Mouse (Mus musculus): Measurements from ENCODE around the gene Sc5d. TPM values are rescaled to one million over a fixed set of nuclear protein-coding genes. Genes with fewer than 3 reads are reported as not detected.

Gene Sc5d
- polyA plus RNA-seq, 1 experiment from 2014 or later = 80.7 TPM

DNA sequence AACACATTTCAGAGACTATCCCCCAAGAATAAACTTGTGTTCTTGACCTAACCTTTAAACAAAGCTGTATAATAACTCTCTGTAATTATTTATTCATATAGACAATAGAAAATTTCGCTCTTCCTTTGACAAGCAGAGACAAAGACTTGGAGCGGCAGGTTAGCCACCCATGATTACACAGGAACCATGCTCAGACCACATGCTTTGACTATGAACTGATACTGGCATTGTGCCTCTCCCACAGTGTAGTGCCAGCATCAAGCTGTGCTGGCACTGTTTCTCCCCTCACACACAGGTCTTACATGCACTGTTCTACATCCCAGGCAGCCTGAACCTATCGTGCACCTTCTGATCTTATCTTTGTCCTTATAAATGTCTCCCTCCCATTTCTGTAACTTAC, 23.0 kb downstream of the Sc5d start:
- no peaks in the 10 kb centered on the region for H3K9me3 ChIP-seq (ENCODE audit: control insufficient read depth, low read length)
- DNase-seq (ENCODE audit: low spot score) (no peak), ATAC-seq (replicated peaks; ENCODE audit: low FRiP score) (peak; percentile 42; the same call in 1 of the 2 replicates)
- H3K27me3 ChIP-seq (ENCODE audit: control insufficient read depth, insufficient read depth, low read length) = no peaks in the 10 kb centered on the region
- H3K36me3 ChIP-seq (ENCODE audit: control insufficient read depth, insufficient read depth, low read length) = no peaks in the 10 kb centered on the region
- no peak overlapping the region for H3K4me3 ChIP-seq (ENCODE audit: low read depth, low read length)
- no peak overlapping the region for H3K4me2 ChIP-seq (ENCODE audit: low read depth, low read length, severe bottlenecking)
- H3K4me1 ChIP-seq (replicated peaks; ENCODE audit: control insufficient read depth, insufficient read depth, low read length) = no peaks in the 10 kb centered on the region; the same call in 1 of the 2 replicates
- no peak overlapping the region for H3K27ac ChIP-seq (ENCODE audit: low read depth, low read length)
- H3K9ac ChIP-seq (ENCODE audit: low read length) = no peak overlapping the region
- 75% methylated on average over 3 of the region's 3 CpGs for WGBS

- no peak overlapping the region for H3K4me2 ChIP-seq (ENCODE audit: low read depth, low read length, severe bottlenecking)
- ATAC-seq (replicated peaks; ENCODE audit: low FRiP score) = peak; percentile 66; the same call in 1 of the 2 replicates
- WGBS = 23% methylated on average over 11 of the region's 11 CpGs
Observed at GRCm38 (mm10) chr9:42240583-42240992, 23.5 kb downstream of the Sc5d start.

DNA sequence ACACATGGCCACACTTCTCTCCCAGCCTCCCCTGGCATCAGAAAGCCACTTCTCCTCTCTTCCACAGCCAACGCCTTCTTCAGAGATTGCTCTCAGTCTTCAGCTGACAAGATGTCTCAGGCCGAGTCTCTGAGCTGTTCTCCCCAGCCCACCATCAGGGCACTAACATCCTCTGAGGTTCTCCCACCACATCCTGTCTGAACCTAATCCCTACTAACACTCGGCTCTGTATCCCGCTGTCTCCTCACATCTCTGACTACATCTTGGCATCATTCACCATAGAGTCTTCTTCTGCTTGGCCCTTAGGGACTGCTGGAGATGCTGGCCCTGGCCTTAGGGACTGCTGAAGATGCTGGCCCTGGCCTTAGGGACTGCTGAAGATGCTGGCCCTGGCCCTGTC, 25.2 kb downstream of the Sc5d start:
- no peak overlapping the region for H3K27ac ChIP-seq (ENCODE audit: low read depth, low read length)
- H3K4me3 ChIP-seq (ENCODE audit: low read depth, low read length) = no peak overlapping the region
- no peak for ATAC-seq (replicated peaks; ENCODE audit: low FRiP score)
- H3K27me3 ChIP-seq (ENCODE audit: control insufficient read depth, insufficient read depth, low read length) = no peaks in the 10 kb centered on the region
- 85% methylated on average over 4 of the region's 4 CpGs for WGBS
- no peak overlapping the region for H3K4me2 ChIP-seq (ENCODE audit: low read depth, low read length, severe bottlenecking)
- no peak overlapping the region for H3K9ac ChIP-seq (ENCODE audit: low read length)
- H3K4me1 ChIP-seq (replicated peaks; ENCODE audit: control insufficient read depth, insufficient read depth, low read length) = no peaks in the 10 kb centered on the region; the same call in 1 of the 2 replicates
- H3K36me3 ChIP-seq (ENCODE audit: control insufficient read depth, insufficient read depth, low read length) = no peaks in the 10 kb centered on the region
- no peak for DNase-seq (ENCODE audit: low spot score)
- no peaks in the 10 kb centered on the region for H3K9me3 ChIP-seq (ENCODE audit: control insufficient read depth, low read length)

More at GRCm38 (mm10) chr9:42240583-42240992, 23.5 kb downstream of the Sc5d start:
- H3K27me3 ChIP-seq (ENCODE audit: control insufficient read depth, insufficient read depth, low read length) = no peaks in the 10 kb centered on the region
- DNase-seq (ENCODE audit: low spot score) = peak; percentile 77
- H3K27ac ChIP-seq (ENCODE audit: low read depth, low read length) = peak overlapping the region; percentile 42; the same call in 1 of the 2 replicates
- H3K4me3 ChIP-seq (ENCODE audit: low read depth, low read length) = no peak overlapping the region
- H3K9ac ChIP-seq (ENCODE audit: low read length) = no peak overlapping the region
- H3K4me1 ChIP-seq (replicated peaks; ENCODE audit: control insufficient read depth, insufficient read depth, low read length) = no peaks in the 10 kb centered on the region; the same call in 1 of the 2 replicates
- H3K9me3 ChIP-seq (ENCODE audit: control insufficient read depth, low read length) = no peaks in the 10 kb centered on the region
- H3K36me3 ChIP-seq (ENCODE audit: control insufficient read depth, insufficient read depth, low read length) = no peaks in the 10 kb centered on the region

- DNase-seq (ENCODE audit: low spot score) (no peak), ATAC-seq (replicated peaks; ENCODE audit: low FRiP score) (no peak)
- no peaks in the 10 kb centered on the region for H3K4me1 ChIP-seq (replicated peaks; ENCODE audit: control insufficient read depth, insufficient read depth, low read length)
- no peak overlapping the region for H3K9ac ChIP-seq (ENCODE audit: low read length)
- no peaks in the 10 kb centered on the region for H3K9me3 ChIP-seq (ENCODE audit: control insufficient read depth, low read length)
- H3K4me3 ChIP-seq (ENCODE audit: low read depth, low read length) = no peak overlapping the region
- no peak overlapping the region for H3K4me2 ChIP-seq (ENCODE audit: low read depth, low read length, severe bottlenecking)
- H3K27ac ChIP-seq (ENCODE audit: low read depth, low read length) = no peak overlapping the region
- H3K27me3 ChIP-seq (ENCODE audit: control insufficient read depth, insufficient read depth, low read length) = no peaks in the 10 kb centered on the region
- no peaks in the 10 kb centered on the region for H3K36me3 ChIP-seq (ENCODE audit: control insufficient read depth, insufficient read depth, low read length)
- WGBS = 72% methylated on average over 5 of the region's 5 CpGs
Observed at GRCm38 (mm10) chr9:42231116-42231515, 32.9 kb downstream of the Sc5d start.

DNA sequence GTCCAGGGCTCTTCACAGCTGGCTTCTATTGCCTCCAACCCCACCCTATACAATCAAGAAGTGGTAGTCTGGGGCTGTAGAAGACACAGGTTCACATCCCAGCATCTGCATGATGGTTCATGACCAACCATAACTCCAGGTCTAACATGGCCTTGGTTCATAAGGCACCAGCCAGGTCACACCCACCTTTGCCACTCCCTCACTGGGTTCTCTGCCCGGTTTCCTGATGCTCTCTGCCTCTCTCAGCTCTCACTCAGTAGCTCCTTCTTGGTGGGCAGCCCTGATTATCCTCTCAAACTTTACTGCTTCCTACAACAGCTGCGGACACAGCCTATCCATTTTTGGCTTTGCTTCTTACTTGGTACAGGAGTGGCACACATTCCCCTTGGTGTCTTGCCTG, 33.7 kb downstream of the Sc5d start:
- ATAC-seq (replicated peaks; ENCODE audit: low FRiP score) = no peak
- Histone ChIP-seq H3K27ac (ENCODE audit: low read depth, low read length) (no peak overlapping the region), H3K36me3 (ENCODE audit: control insufficient read depth, insufficient read depth, low read length) (no peaks in the 10 kb centered on the region), H3K4me3 (ENCODE audit: low read depth, low read length) (no peak overlapping the region), H3K9ac (ENCODE audit: low read length) (no peak overlapping the region), H3K27me3 (ENCODE audit: control insufficient read depth, insufficient read depth, low read length) (no peaks in the 10 kb centered on the region), H3K4me1 (replicated peaks; ENCODE audit: control insufficient read depth, insufficient read depth, low read length) (no peaks in the 10 kb centered on the region), H3K4me2 (ENCODE audit: low read depth, low read length, severe bottlenecking) (no peak overlapping the region), H3K9me3 (ENCODE audit: control insufficient read depth, low read length) (no peaks in the 10 kb centered on the region)
- 90% methylated on average over 2 of the region's 2 CpGs for WGBS
- DNase-seq (ENCODE audit: low spot score) = no peak

DNA sequence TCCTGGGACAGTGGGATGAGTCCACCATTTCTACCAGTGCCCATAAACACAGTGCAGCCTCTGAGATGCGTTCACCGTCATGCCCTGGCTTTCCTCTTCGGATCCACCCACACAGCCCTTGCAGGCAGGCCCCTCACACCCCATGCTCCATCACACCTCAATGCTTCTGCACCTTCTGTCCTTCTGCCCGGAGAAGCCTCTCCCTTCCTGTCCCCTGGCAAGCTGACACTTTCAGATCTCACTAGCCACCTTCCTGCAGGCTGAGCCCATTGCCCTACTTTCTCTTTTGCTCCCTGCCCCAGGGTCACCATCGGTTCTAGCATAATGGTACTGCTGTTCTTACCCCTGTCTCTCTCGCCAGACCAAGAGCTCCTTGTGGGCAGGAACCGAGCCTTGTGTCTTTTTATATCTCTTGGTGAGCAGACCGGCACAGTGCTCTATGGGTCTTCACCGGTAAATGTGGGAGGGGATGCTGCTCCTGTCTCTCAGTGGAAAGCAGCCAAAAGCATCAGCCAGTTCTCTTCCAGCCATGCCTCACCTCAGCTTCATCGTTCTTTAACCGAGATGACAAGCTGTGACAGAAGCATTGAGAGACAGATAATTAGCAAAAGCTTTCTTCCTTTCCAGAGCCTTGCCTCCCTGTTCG, 34.5 kb downstream of the Sc5d start:
- H3K9ac ChIP-seq (ENCODE audit: low read length) = no peak overlapping the region
- no peak overlapping the region for H3K4me3 ChIP-seq (ENCODE audit: low read depth, low read length)
- 80% methylated on average over 12 of the region's 12 CpGs for whole genome bisulfite sequencing
- DNase-seq (ENCODE audit: low spot score) (no peak), ATAC-seq (replicated peaks; ENCODE audit: low FRiP score) (no peak)
- no peak overlapping the region for H3K4me2 ChIP-seq (ENCODE audit: low read depth, low read length, severe bottlenecking)
- no peaks in the 10 kb centered on the region for H3K4me1 ChIP-seq (replicated peaks; ENCODE audit: control insufficient read depth, insufficient read depth, low read length)
- H3K9me3 ChIP-seq (ENCODE audit: control insufficient read depth, low read length) = no peaks in the 10 kb centered on the region
- no peaks in the 10 kb centered on the region for H3K36me3 ChIP-seq (ENCODE audit: control insufficient read depth, insufficient read depth, low read length)
- H3K27me3 ChIP-seq (ENCODE audit: control insufficient read depth, insufficient read depth, low read length) = no peaks in the 10 kb centered on the region
- H3K27ac ChIP-seq (ENCODE audit: low read depth, low read length) = no peak overlapping the region

GRCm38 (mm10) chr9:42227804-42228203, 36.3 kb downstream of the Sc5d start:
- H3K4me1 ChIP-seq (replicated peaks; ENCODE audit: control insufficient read depth, insufficient read depth, low read length) = no peaks in the 10 kb centered on the region
- H3K27me3 ChIP-seq (ENCODE audit: control insufficient read depth, insufficient read depth, low read length) = no peaks in the 10 kb centered on the region
- DNase-seq (ENCODE audit: low spot score) (no peak), ATAC-seq (replicated peaks; ENCODE audit: low FRiP score) (no peak)
- no peak overlapping the region for H3K4me3 ChIP-seq (ENCODE audit: low read depth, low read length)
- 92% methylated on average over 1 of the region's 1 CpGs for WGBS
- H3K27ac ChIP-seq (ENCODE audit: low read depth, low read length) = no peak overlapping the region
- no peaks in the 10 kb centered on the region for H3K9me3 ChIP-seq (ENCODE audit: control insufficient read depth, low read length)
- no peak overlapping the region for H3K9ac ChIP-seq (ENCODE audit: low read length)
- no peaks in the 10 kb centered on the region for H3K36me3 ChIP-seq (ENCODE audit: control insufficient read depth, insufficient read depth, low read length)
- no peak overlapping the region for H3K4me2 ChIP-seq (ENCODE audit: low read depth, low read length, severe bottlenecking)

GRCm38 (mm10) chr9:42219001-42219660, 44.9 kb downstream of the Sc5d start:
- Histone ChIP-seq H3K27me3 (ENCODE audit: control insufficient read depth, insufficient read depth, low read length) (no peaks in the 10 kb centered on the region), H3K36me3 (ENCODE audit: control insufficient read depth, insufficient read depth, low read length) (no peaks in the 10 kb centered on the region), H3K4me1 (replicated peaks; ENCODE audit: control insufficient read depth, insufficient read depth, low read length) (no peaks in the 10 kb centered on the region), H3K4me2 (ENCODE audit: low read depth, low read length, severe bottlenecking) (no peak overlapping the region), H3K9ac (ENCODE audit: low read length) (no peak overlapping the region), H3K9me3 (ENCODE audit: control insufficient read depth, low read length) (no peaks in the 10 kb centered on the region), H3K4me3 (ENCODE audit: low read depth, low read length) (no peak overlapping the region), H3K27ac (ENCODE audit: low read depth, low read length) (no peak overlapping the region)
- ATAC-seq (replicated peaks; ENCODE audit: low FRiP score) (no peak), DNase-seq (ENCODE audit: low spot score) (no peak)
- WGBS = 73% methylated on average over 12 of the region's 12 CpGs

DNA sequence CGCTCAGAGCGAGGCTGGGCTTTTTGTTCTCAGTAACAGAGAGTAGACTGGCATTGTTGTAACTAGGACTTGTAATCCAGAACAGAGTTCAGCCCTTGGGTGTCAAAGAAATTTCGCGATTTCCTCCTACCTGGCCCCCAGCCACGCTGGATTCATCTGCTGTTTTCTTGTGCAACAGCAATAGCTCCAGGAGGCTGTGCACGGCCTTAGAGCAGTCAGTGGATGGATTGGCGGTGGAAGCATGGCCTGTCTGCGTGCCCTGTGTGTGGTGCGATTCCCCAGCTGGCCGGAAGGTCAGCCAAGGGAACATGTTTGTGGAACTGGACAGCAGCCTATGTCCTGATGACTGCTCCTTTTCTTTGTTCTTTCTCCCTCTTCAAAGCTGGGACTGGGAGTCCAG, 46.4 kb downstream of the Sc5d start:
- Histone ChIP-seq H3K36me3 (ENCODE audit: control insufficient read depth, insufficient read depth, low read length) (no peaks in the 10 kb centered on the region), H3K4me2 (ENCODE audit: low read depth, low read length, severe bottlenecking) (no peak overlapping the region), H3K27ac (ENCODE audit: low read depth, low read length) (no peak overlapping the region), H3K27me3 (ENCODE audit: control insufficient read depth, insufficient read depth, low read length) (no peaks in the 10 kb centered on the region), H3K4me3 (ENCODE audit: low read depth, low read length) (no peak overlapping the region), H3K9ac (ENCODE audit: low read length) (no peak overlapping the region), H3K4me1 (replicated peaks; ENCODE audit: control insufficient read depth, insufficient read depth, low read length) (no peaks in the 10 kb centered on the region), H3K9me3 (ENCODE audit: control insufficient read depth, low read length) (no peaks in the 10 kb centered on the region)
- DNase-seq (ENCODE audit: low spot score) = peak; percentile 34
- no peak for ATAC-seq (replicated peaks; ENCODE audit: low FRiP score)
- WGBS = 82% methylated on average over 10 of the region's 10 CpGs

All from forebrain, embryonic 11.5 days (tissue).